Mouse (Mus musculus): Measurements from ENCODE around the gene Gm5483. TPM values are rescaled to one million over a fixed set of nuclear protein-coding genes. Genes with fewer than 3 reads are reported as not detected.

The Gm5483 gene
- 775 and 1,146 TPM in 2 replicates for polyA plus RNA-seq (2012; rRNA removed)

DNA sequence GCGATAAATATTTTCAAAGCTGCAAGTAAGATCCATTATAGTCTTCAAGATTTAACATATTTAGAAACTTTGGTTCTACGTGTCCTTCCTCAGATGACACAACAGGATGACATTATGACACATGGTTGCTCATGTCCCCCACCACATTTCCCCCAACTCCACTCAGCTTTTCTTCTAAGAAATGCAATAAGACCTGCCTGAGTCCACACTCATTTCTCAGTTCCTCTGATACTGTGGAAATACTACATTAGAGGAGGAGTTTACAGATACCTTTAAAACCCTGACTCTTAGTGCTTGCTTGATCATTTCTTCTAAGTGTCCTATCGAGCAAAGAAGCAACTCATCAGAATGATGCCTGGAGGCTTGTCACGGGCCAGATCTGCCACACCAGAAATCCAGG, at the start of gene Gm5483:
TSS of gene Gm5483 (plus strand) at position 301 of the 400 bp plus-strand sequence.

DNA sequence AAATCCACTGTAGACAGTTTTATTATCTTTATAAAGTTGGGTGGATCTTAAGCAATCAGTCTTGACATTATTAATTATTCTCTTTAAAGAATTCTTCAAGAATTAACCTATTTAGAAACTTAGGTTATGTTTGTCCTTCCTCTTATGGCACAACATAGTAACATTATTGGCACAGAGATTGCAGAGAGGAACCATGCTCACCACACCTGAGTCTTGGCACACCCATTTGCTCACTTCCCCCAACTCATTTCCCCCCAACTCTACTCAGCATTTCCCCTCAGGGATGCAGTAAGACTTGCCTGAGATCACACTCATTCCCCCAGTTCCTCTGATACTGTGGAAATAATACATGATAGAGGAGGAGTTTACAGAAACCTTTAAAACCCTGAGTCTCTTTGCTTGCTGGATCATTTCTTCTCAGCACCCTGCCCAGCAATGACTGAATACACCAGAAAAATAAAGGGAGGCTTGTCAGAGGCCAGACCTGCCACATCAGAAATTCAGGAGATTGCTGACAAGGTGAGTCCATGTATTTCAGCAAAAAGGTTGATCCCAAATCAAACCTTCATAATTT, 27.5 kb upstream of the Gm5483 start, which contains the start of gene Stfa2l1:
TSS of gene Stfa2l1 (plus strand) at position 410 of the 574 bp plus-strand sequence.

DNA sequence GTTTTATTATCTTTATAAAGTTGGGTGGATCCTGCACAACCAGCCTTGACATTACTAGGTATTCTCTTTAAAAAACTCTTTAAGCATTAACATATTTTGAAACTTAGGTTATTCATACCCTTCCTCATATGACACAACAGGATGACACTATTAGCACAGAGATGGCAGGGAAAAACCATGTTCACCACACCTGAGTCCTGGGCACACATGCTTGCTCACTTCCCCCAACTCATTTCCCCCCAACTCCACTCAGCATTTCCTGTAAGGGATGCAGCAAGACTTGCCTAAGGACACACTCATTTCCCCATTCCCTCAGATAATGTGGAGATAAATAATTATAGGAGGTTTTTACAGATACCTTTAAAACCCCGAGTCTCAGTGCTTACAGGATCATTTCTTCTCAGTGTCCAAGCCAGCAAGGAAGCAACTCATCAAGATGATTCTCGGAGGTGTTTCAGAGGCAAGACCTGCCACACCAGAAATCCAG, 26.0 kb downstream of the Gm5483 start, which contains the start of gene Gm5416:
TSS of gene Gm5416 (plus strand) at position 437 of the 487 bp plus-strand sequence.

DNA sequence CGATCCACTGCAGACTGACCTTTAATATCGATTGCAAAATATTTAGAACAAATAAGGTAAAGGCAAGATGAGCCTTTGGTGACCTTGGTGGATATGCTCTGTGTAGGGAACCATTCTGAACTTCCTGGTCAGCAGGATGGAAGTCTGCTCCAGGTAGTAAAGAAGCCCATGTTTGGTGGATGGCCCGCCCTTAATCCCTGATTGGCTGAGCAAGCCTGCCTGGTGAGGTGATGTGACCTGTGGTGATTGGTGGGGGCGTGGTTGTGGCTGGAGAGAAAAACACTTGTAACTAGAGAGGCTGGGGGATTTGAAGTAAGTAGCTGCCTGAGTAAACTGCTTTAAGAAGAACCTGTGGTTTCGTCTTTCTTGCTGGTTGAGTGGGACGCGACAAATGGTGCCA, 37.2 kb downstream of the Gm5483 start, which contains the start of gene 2010005H15Rik:
TSS of gene 2010005H15Rik (plus strand) at position 301 of the 400 bp plus-strand sequence.

Other genes with a start within 250 kb of the Gm5483 start
- gene Parp9, start 245.7 kb upstream of the Gm5483 start, polyA plus RNA-seq (2012; rRNA removed): 15.2 and 20.5 TPM in 2 replicates
- gene Dtx3l, start 245.1 kb upstream of the Gm5483 start, polyA plus RNA-seq (2012; rRNA removed): 9.2 and 11.2 TPM in 2 replicates
- gene Kpna1, start 205.5 kb upstream of the Gm5483 start, polyA plus RNA-seq (2012; rRNA removed): 7.6 and 8.0 TPM in 2 replicates
- gene Wdr5b, start 143.0 kb upstream of the Gm5483 start, polyA plus RNA-seq (2012; rRNA removed): 2.0 and 2.1 TPM in 2 replicates
- 94.7 and 102 TPM in 2 replicates for gene Fam162a, start 112.6 kb upstream of the Gm5483 start, polyA plus RNA-seq (2012; rRNA removed)
- 54.7 and 63.5 TPM in 2 replicates for gene Ccdc58, start 112.5 kb upstream of the Gm5483 start, polyA plus RNA-seq (2012; rRNA removed)
- not detected in 2 replicates for gene Csta1, start 53.0 kb upstream of the Gm5483 start, polyA plus RNA-seq (2012; rRNA removed)
- gene Stfa2l1, start 27.4 kb upstream of the Gm5483 start, polyA plus RNA-seq (2012; rRNA removed): 413 and 598 TPM in 2 replicates
- gene Gm5416, start 26.2 kb downstream of the Gm5483 start, polyA plus RNA-seq (2012; rRNA removed): 10.4 and 17.3 TPM in 2 replicates
- gene 2010005H15Rik, start 37.3 kb downstream of the Gm5483 start, polyA plus RNA-seq (2012; rRNA removed): 97.2 and 148 TPM in 2 replicates
- 604 and 855 TPM in 2 replicates for gene Stfa1, start 92.7 kb downstream of the Gm5483 start, polyA plus RNA-seq (2012; rRNA removed)
- 4.0 and 6.3 TPM in 2 replicates for gene BC117090, start 150.1 kb downstream of the Gm5483 start, polyA plus RNA-seq (2012; rRNA removed)
- gene BC100530, start 183.5 kb downstream of the Gm5483 start, polyA plus RNA-seq (2012; rRNA removed): 533 and 736 TPM in 2 replicates
- gene Stfa2, start 224.2 kb downstream of the Gm5483 start, polyA plus RNA-seq (2012; rRNA removed): 252 and 335 TPM in 2 replicates